Mouse (Mus musculus) frontal cortex, postnatal 10 days (tissue): ENCODE measurements at regions not wholly inside any gene's neighbourhood (a gene's known extent, or its start where the extent isn't known, plus 50 kb on each side); places are given as distances from the start of the nearest gene placed in this dataset.
A peak's percentile ranks its signal among the peaks of the same experiment; 100 is the strongest.

Experiments
- DNase-seq, 2 experiments: peaks; one replicate each; pipeline ENCODE4 v3.0.0; 2022; ENCODE audit warnings: low spot score in 2 of 2, mixed read lengths in 1 of 2

DNA sequence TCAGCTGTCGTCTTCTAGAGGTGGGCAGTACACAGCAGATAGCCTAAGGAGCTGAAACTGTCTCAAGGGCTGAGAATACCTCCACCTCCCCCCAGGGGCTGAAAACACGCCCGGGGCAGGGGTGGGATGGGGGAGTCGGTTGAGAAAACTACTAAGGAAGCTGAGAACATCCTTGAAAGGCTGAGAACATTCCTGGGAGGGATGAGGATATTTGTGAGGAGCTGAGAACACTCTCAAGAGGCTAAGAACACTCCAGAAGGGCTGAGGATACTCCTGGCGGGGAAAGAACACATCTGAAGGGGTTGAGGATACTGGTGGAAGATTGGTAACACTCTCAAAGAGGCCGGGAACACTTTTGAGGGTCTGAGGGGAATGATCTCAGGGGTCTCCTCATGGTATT is 81.3 kb upstream of the Gm9887 start:
- DNase-seq: no peak

DNA sequence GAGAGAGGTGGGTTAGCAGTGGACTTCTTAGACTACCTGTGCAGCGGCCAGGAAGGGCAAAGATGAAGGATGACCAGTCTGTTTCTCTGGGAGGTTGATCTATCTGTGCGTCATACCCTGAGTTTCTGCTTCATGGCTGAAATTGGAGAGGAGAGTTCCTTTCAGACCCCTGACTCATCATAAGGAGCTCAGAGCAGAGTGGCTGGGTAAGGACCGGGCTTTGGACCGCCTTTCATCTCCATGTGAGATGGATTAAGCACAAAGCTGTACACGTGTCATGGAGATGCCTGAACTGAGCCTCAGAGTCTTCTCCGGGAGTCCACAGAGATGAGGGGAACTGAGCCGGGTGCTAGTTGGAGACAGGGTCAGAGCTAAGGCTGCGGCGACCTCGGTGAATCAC is 80.7 kb upstream of the Gm9887 start:
- no peak for DNase-seq

DNA sequence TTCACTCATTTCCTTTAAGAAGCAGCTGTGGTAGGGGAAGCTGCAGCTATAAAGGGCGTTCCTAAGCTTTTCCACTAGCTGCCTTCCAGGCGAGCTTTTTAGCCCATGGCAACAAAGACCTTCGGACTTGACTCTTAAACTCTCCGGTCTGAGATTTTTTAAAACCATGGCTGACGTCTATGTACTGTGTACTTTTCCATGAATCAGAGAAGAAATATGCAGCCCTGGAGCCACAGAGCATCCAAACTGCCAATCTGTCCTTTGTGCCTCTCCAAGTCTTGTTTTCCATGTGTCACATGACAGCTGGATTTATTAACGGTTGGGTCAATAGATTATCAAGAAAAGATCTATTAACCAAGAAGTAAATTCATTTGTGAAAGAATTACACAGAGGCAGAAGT is 78.9 kb upstream of the Gm9887 start:
- no peak for DNase-seq

DNA sequence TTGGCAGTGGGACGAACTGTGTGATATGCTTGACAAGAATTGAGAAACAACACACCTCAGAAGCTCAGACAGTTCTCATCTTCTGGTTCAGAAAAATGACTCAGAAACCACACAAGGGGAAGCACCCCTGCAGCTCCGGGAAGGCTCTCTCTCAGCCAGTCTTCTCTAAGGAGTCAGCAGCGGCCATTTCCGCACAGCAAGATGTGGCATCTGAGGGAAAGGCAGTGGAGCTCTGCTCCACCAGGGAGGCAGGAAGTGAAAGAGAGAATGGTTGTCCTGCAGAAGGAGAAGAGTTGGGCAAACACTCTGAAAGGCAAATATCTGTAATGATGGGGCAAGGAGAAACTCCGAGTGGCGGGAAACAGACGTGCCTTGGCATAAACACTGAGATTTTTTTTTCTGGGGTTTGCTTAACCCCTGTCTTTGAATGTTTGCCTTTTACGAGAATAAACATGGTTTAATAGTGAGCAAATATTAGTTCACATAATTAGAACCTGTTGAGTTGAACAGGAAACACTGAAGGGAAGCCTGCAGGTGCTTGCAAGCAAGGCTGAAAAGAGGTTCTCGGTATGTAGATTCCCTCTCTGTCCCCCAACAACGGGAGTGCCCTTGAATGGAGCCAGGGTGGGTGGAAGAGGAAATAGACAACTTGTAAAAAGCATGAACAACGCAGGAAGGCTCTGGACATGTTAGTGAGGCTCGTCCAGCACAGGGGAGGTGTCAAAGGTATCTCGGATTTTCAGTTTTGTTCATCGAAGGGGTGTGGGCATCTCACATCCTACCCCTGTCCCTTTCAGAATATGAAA is 75.9 kb upstream of the Gm9887 start:
- DNase-seq: peak in 1 of 2 experiments; percentile 35

DNA sequence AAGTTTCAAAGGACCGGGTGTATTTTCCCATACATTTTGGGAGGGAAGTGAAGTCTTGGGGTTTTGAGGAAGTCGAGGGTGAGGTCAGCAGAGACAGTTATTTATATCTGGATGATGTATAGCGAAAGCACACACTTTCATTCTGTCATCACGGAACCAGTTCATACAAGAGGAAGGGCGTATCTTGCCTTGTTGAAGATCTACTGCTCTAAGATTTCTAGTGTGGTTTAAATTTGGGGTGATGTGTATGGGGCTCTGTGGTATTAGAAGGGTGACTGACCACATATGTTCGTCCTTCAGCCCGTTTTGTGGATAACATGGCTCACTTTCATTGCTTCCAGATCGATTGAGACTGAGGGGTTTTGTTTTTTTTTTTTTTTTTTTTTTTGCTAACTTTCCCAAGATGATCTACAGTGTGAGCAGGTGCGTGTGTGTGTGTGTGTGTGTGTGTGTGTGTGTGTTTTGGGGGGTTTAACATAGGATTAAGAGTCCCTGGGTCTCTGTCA is 75.1 kb upstream of the Gm9887 start:
- no peak for DNase-seq

DNA sequence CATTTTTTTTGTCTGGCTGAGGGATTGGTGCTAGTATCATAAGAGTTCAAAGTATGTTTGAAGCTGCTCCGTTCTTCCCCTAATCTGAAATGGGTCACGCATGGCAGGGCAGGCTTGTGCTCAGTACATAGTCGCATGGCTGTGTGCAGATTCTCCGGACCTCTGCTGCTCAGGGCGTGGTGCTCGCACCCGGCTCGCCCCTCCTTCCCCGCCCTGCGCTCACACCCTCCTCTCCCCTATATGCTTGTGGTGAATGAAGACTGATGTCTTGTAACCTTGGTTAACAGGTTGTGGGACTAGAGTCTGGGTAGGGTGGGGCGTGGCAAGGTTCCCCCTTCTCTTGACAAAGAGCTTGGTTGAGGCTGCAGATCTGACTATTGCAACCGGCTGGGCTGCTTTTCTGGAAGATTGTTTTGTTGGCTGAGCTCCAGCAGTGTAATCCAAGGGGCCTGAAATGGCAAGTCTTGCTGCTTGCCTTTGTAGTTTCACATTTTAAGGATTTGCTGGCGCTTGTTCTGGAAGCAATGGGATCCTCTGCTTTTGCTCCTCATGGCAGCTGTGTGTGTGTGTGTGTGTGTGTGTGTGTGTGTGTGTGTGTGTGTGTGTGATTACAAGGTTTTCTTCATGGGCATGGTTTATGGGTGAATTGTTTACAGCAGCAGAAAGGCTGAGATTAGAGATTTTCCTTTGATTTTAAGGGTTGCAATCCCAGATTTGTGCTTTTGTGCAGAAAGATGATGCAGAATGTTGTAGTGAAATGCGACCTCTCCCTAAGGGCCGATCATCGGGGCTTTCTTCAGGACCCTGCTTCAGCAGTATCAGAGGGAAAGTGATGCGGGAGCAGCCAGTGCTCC is 74.4 kb upstream of the Gm9887 start:
- DNase-seq: peak in 1 of 2 experiments; percentile 43

DNA sequence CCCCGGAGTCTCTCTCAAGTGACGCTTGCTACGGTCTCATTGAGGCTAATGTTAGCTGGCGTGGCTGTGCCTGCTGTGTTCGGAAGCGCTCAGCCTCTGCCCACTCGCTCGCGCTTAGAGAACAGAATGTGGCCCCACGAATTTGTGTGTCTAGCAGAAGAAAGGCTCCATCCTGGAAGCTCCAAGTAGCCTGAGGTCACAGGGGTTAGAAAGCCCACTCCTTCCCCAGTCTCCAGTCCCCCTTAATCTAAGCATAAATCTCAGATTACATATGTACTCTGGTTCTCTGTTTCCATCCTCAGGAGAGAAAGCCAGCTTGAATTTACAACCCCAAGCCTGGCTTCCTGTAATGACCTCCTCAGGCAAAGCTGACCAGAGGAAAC is 73.8 kb upstream of the Gm9887 start:
- DNase-seq: no peak

DNA sequence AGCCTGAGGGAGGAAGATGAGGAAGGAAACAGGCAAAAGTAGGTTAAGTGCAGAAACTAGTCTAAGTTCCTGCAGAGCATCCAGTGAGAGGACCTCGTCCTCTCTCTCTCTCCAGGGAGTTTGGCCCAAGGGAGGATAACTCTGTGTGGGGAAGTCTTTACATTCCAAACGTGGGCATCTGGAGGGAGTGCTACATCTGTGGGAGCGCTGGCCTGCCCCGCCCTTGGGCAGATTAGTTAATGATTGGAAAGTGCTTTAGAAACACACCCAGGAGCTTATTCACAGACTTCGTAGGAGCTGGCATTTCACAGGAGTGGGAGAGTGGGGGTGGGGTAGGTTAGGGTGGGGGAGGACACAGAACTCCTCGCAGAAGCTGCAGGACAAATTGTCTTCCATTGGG is 70.1 kb upstream of the Gm9887 start:
- no peak for DNase-seq

DNA sequence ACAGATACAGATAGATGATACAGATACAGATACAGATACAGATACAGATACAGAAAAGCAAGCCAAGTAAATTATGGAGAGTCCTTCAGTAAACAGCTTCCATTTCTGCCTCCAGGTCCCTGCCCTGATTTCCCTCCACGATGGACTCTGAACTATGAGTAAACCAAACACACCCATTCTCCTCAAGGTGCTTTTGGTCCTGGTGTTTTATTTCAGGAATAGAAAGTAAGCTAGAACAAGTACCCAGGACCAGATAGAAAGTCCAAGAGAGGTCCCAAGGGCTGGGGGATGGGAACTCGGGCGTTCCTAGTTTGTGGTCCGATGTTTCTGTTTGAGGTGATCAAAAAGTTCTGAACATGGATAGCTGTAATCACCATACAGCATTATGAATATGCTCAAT is 69.5 kb upstream of the Gm9887 start:
- DNase-seq: no peak

DNA sequence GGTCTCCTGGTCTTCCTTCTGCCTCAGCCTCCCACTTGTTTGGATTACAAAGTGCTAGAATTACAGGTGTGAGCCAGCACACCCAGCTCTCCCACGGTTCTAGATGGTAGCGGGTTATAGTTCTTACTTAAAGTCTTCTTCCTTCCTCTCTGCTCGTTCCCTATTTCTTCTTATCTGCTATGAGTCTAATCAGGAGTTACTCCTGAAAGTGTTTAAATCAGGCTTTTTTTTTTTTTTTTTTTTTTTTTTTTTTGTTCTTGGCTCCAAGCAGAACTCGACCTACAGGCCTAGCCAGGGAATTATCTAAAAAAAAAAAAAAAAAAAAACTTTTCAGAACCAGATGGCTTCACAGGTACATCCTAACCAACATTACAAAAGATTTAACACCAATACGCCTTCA is 66.0 kb upstream of the Gm9887 start:
- DNase-seq: no peak

DNA sequence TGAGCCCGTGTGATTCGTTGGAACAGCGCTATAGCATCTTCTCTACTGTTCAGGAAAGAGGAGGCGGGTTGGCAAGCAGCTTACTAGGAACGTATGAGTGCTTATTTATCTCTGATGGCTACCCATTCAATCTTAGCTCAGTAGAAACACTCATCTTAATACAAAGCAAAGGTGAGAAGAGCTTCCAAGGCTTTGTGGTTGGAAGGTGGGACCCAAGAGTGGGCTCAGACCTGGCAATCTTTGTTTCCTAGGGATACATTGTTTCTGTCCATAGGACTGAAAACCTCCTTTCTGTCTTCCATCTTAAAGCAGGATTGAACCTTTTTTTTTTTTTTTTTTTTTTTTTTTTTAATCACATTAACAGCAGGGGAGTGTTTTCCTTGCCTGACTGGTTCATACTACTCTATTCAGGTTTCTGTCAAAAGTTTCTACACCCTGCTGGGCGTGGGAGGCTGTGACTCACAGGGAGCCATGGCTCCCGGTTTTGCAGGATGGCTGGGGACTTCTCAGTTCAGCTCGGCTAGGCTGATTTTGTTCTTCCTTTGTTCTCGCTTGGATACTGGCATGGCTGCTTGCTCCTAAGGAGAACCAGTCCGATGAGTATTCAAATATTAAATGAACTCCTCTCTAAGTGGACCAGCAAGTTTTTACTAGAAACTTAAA is 64.7 kb upstream of the Gm9887 start:
- peak in 1 of 2 experiments; percentile 48 for DNase-seq

DNA sequence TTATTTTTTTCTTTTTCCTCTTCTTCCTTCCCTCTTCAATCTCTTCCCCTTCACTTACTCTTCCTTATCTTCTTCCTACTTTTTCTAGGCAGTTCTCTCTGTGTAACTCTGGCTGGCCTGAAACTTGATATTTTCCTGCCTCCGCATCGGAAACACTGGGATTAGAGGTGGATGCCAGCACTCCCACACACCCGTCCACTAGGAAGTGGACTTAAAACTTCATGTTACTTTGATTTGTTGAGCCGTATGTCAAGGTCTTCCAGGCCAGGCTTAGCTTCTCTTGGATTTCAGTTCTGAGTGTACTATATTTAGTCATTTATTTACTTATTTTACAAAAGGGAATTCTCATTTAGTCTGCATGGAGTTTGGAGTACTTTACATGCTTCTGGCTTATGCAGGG is 62.1 kb upstream of the Gm9887 start:
- no peak for DNase-seq

DNA sequence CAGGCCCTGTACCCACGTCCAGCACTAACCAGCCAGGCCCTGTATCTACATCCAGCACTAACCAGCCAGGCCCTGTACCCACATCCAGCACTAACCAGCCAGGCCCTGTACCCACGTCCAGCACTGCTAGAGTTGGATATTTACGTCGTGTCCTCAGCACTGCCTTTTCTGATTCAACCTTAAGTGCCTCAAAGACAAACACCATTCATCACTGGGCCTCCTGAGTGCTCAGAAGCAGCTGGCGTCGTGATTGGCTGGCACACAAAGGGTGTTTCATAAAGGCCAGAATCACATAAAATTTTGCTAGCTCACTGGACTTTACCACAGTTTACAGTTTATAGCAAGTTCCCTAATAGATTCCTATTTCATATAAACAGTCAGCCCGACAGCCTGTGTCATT is 59.8 kb upstream of the Gm9887 start:
- no peak for DNase-seq

DNA sequence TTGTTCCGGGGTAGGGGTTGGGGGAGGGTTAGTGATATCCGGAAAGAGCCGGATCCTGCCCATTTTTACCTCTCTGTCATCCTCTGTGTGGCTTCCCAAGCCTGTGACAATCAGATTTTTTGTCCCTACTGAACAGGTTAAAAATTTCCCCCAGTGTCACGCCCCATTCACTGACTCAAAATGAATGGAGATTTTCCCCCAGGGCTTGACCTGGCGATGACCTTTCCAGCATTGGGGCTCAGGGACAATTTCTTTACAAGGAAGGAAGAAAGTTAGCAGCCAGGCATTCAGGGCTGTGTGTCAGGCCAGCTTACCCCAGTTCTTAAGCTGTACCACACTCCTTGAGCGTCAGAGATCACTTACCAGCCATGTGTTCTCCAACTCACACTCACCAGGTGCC is 55.9 kb upstream of the Gm9887 start:
- no peak for DNase-seq

DNA sequence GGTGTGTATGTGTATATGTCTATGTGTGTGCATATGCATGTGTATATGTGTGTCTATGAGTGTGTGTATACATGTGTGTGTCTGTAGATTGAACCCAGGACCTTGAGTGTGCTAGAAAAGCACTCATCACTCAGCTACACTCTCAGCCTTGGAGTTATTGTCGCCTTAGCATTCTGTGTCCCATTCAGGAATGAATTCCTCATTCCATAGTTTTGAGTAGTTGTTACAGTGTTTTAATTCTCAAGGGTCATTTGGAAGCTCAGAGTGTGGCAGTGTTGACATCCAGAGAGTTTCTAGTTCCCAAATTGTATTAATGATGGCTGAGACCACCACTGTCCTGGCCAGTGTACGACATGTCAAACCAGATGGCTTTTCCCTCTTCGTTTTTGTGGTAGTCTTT is 53.4 kb upstream of the Gm9887 start:
- no peak for DNase-seq

DNA sequence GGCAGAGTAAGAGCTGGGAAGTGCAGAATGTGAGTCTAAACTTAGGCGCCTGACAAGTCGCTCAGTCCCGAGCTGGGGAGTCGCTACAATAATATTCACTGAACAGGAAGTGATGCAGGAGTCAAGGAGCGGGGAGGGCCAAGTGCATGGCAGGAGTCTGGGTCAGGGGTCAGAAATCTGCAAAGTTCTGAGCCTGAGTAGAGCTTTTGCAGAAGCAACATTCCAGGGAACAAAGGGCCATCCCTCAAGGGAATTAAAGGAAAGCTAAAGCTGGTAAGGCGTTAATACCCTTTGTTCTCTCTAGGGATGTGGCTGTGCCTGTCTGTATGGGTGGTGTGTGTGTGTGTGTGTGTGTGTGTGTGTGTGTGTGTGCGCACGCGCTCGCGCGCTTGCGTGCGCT is 52.7 kb upstream of the Gm9887 start:
- DNase-seq: no peak
